Mouse (Mus musculus): ENCODE results near the gene Pgam2. TPM values are rescaled to one million over a fixed set of nuclear protein-coding genes. Genes with fewer than 3 reads are reported as not detected.

Pgam2 gene
- polyA plus RNA-seq (2021; fragmentation: Nextera tagmentation) = 18.1 and 21.2 TPM in 2 replicates
- long read RNA-seq, experiment 1, partial matches to known transcripts = 0 of 2 reads
- long read RNA-seq, experiment 1, other reads (novel, unspliced or antisense) = 0 of 2 reads
- long read RNA-seq, experiment 2, transcript Pgam2-201 (3 exons, 840 nt) = major isoform, 10 of 12 reads
- long read RNA-seq, experiment 2, partial matches to known transcripts = 0 of 12 reads
- long read RNA-seq, experiment 2, other reads (novel, unspliced or antisense) = 2 of 12 reads

GRCm38 (mm10) chr11:5803551-5803981 is at the start of gene Pgam2:
Gene Pgam2, minus strand, starts transcription at chr11:5803733.

GRCm38 (mm10) chr11:5837251-5838246 is 34.0 kb upstream of the Pgam2 start, which contains the start of gene Polm:
Gene Polm, minus strand, starts transcription at chr11:5838016.

GRCm38 (mm10) chr11:5788056-5789014 is 15.2 kb downstream of the Pgam2 start, which contains the start of gene Dbnl:
Gene Dbnl, plus strand, starts transcription at chr11:5788488.

GRCm38 (mm10) chr11:5761820-5762632 is 41.5 kb downstream of the Pgam2 start, which contains the start of gene Urgcp:
Gene Urgcp, minus strand, starts transcription at chr11:5762376.

Other genes starting within 250 kb of the Pgam2 start
- gene Ankrd36, start 234.0 kb downstream of the Pgam2 start, polyA plus RNA-seq (2021; fragmentation: Nextera tagmentation) = not detected in 2 replicates
- 278 and 281 TPM in 2 replicates for gene Mrps24, start 88.1 kb downstream of the Pgam2 start, polyA plus RNA-seq (2021; fragmentation: Nextera tagmentation)
- gene Urgcp, start 41.4 kb downstream of the Pgam2 start, polyA plus RNA-seq (2021; fragmentation: Nextera tagmentation) = 26.7 and 30.7 TPM in 2 replicates
- gene Dbnl, start 15.2 kb downstream of the Pgam2 start, polyA plus RNA-seq (2021; fragmentation: Nextera tagmentation) = 61.8 and 68.9 TPM in 2 replicates
- gene Polm, start 34.3 kb upstream of the Pgam2 start, polyA plus RNA-seq (2021; fragmentation: Nextera tagmentation) = 2.4 and 2.5 TPM in 2 replicates
- 7.2 and 9.0 TPM in 2 replicates for gene Aebp1, start 58.2 kb upstream of the Pgam2 start, polyA plus RNA-seq (2021; fragmentation: Nextera tagmentation)
- 25.8 and 25.9 TPM in 2 replicates for gene Pold2, start 74.6 kb upstream of the Pgam2 start, polyA plus RNA-seq (2021; fragmentation: Nextera tagmentation)
- not detected in 2 replicates for gene Myl7, start 95.0 kb upstream of the Pgam2 start, polyA plus RNA-seq (2021; fragmentation: Nextera tagmentation)
- 1.1 and 2.8 TPM in 2 replicates for gene Gck, start 146.3 kb upstream of the Pgam2 start, polyA plus RNA-seq (2021; fragmentation: Nextera tagmentation)
- 26.9 and 28.7 TPM in 2 replicates for gene Ykt6, start 152.0 kb upstream of the Pgam2 start, polyA plus RNA-seq (2021; fragmentation: Nextera tagmentation)